Mouse (Mus musculus): Measurements from ENCODE around the gene Tmem229a.

Gene Tmem229a

DNA sequence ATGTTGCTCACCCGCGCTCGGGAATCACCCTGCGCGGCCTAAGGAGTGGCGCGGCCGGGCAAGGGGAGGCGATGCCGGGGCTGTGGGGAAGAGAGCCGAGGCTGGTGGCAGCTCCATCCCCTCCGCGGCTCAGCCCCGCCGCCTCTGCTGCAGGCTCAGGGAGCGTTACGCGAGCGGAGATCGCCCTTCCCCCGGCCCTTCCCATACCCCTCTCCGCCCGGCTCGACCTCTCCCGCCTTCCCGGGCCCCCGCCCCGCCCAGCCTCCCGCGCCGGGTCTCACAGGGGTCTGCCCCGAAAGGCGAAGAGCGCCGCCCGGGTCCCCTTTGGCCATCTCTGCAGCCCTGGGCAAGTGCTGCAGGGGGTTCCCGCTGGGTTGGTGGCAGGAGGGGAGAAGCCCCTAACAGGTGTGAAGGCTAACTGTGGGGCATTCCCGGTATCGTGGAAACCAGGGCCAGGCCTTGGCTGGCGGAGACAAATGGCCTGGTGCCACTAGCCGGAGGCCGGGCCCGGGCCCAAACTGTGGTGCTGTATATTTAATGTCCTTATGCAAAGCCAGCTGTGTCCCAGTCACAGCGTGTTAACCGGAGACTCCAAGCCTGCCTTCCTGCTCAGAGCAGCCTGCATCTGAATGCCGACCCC, at the start of gene Tmem229a:
Gene Tmem229a, minus strand, starts transcription at position 352 of the 640 bp plus-strand sequence.
- DNase-seq (ENCODE audit: low read depth) = no peak

DNA sequence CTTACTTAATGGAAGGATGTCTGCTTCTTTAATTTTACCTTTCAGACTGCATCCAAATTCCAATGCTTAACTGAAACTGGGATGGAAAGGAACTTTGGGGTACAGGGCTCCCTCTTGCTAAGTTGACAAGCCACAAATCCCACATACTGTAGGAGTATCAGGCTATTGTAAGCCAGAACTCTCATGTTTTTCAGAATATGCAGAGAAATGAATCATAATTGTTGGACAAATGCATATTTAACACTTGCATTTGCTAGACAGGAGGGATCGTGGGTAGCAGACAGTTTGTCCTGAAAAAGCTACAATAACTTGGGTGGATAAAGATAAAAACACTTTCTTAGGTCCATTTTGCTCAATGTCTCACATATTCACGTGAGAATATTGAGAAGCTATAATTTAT, 37.7 kb upstream of the Tmem229a start:
- no peak for DNase-seq (ENCODE audit: low read depth)

DNA sequence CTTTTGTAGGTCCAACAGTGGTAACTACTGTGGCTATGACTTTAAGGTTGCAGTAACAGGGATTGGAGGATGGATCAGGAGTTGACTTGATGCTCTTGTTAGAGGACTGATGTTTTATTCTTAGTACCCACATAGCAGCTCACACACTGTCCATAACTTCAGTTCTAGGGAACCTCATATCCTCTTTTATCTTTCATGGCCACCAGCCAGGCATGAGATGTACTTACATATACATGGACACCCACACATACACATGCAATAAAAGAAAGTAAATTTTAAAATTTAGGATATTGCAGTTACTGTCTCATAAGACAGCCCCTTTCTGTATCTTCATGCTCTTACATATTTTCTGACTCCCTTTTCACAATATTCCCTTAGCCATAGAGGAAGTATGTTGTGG, 33.7 kb upstream of the Tmem229a start:
- DNase-seq (ENCODE audit: low read depth) = no peak

DNA sequence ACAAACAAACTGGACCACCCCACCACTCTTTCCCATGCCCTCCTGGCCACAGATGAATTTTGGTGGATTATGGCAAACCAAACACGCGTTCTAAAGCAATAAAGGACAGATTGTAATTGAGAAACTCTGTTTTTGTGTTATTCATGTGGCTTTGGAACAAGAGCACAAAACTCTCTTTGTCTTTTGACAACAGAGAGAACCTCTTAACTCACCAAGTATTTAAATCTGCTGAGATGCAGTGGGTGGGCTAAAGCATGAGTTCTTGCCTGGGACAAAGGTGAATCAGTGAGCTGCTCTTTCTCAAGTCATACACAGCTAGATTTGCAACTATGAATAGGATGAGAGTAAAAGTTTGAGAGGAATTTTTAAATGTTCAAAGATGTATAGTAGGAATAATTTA, 20.1 kb upstream of the Tmem229a start:
- DNase-seq (ENCODE audit: low read depth) = no peak

DNA sequence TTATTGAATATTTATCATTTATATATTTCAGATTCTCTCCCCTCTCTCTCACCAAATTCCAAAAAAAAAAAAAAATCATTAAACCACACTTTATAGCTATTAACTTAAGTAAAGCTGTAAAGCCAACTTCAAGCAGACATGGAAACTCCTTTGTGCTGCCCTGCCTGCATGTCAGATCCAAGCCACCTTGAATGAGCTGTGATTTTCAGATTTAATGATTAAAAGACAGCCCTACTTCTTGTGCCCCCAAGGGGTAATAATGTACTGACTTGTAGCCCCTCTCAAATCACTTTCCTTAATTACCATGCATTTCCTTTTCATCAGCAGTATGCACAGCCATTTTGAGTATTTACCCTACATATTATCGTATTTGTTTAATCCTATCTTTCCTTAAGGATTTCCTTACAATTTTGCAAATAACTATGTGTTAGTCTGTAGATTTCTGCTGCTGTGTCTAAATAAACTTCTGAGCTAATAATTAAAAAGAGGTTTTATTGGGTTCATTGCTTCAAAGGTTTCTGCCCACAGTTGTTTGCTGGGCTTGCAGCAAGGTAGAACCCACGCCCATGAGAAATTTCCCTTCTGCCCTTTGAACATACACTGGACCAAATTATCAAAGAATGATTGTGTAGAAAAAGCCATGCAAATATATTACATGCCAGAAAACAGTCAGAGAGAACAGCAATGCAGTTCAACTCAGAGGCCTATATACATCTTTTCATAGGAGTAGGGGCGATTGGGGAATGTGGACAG, 12.6 kb upstream of the Tmem229a start:
- no peak for DNase-seq (ENCODE audit: low read depth)

DNA sequence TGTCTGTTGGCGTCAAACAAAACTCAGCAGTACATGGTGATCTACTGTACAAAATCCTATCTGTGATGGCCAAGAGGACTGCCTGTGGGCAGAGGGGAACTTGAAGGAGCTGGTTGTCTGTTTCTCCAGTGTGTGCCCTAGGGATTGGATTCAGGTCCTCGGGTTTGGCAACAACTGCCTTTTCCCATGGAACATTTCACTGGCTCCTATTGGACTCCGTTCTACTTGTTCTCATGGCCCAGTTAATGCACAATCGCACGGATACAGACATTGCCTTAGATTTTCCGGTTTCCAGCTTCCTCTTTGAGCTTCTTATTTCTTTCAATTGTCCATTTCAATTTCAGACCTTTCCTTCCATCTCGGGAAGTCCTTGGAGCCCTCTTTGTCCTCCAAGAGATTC, 11.6 kb upstream of the Tmem229a start:
- DNase-seq (ENCODE audit: low read depth) = no peak

DNA sequence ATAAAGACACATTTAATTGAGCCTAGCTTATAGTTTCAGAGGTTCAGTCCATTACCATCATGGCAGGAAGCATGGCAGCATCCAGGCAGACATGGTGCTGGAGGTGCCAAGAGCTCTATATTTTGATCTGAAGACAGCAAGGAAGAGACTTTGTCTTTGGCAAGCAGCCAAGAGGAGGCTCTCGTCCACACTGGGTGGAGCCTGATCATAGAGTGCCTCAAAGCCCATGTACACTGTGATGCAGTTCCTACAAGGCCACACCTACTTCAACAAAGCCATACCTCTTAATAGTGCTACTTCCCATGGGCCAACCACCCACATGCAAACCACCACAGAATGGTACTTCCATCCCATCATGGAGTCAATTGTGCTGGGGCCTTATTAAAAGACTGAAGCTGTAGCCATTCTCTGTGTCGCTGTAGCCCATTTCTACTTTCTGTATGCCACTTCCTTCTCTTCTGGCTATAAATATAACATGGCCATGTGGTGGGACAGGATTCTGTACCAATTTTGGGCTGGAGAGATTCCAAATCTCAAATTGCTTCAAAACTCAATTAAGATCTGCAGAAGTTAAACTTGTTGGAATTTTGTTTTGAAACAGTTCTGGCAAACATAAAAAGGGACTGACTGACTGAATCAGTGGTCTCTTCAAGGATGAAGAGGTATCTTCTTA, 10.0 kb upstream of the Tmem229a start:
- DNase-seq (ENCODE audit: low read depth) = no peak

DNA sequence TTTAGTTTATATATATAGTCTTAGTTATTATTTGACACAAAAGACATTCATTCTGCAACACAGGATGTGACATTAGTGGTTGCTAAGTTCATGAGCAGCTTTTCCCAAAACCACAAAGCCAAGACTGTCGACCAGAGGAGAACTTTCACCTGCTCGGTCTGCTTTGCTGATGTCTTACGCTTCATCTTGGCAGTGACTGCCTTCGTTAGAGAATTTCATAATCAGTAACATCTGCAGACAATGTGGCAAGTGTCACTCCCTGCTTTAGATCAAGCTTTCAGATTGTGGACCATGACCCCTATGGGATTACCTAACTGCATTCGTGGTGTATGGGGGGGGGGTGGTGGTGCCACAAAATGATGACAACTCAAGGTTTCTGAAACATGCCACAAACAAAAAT, 7.7 kb upstream of the Tmem229a start:
- DNase-seq (ENCODE audit: low read depth) = no peak

DNA sequence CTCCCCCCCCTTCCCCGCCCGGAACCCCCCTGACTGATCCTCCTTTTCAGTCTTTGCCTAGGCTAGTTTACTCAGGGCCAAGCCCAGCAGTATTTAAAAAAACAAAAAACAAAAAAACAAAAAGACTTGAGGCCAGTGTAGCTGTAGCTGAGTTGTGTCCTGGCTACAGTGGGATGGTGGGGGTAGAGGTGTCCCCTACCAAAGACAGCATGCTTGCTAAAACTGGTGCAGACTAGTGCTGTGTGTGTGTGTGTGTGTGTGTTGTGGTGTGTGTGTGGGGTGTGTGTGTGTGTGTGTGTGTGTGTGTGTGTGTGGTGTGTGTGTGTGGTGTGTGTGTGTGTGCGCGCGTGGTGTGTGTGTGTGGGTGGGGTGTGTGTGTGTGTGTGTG, 483 bp upstream of the Tmem229a start:
- DNase-seq (ENCODE audit: low read depth) = no peak

DNA sequence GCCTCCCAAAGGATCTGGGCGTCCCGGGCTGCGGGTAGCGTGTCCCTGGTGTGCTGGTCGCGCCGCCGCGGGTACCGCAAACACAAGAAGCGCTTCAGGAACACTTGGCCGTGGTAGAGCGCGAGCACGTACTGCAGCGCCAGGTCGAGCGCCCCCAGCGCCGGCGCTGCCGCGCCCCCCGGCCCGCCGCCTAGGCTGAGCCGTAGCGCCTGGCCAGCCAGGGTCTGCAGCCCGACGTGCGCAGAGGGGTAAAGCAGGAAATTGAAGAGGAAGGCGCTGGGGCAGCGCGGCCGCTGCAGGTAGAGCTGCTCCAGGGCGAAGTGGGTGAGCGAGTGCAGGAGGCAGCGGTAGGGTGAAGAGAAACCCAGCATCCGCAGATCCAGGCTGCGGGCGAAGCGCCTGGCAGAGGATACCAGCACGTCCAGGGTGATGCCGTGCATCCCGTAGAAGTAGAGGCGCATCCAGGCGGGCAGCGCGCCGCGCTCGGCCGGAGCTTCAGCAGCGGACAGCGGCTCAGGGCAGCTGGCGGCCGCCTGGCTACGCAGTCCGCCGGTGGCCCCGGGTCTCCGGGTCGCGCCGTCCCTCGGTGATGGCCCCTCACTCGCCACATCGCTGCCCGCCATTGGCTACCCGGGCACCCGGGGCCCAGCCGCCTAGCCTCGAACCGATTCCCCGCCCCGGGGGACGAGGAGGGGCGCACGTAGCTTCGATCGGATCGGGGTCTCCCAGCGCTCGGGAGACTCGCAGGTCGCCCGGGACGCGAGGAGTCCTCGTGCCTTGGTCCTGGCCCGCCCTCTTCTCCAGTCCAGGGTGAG, 759 bp downstream of the Tmem229a start:
- no peak for DNase-seq (ENCODE audit: low read depth)

DNA sequence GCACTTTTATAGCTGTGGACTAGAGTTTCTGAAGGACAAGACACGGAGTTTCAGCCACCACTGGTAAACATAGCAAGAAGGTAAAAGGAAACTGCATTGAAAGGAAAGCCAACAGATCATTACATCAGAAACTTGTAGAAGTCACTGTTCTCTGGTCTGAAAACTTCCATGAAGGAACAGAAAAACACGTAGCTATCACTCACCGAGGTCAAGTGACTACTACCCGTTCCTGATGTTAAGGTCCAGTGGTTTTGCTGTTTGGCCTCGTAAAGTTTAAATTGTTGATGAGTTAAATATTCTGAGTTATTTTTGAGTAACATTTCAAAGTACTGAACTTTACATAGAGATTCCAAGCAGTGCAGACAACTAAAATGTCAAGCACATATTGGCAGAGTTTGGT, 2.0 kb downstream of the Tmem229a start:
- no peak for DNase-seq (ENCODE audit: low read depth)

DNA sequence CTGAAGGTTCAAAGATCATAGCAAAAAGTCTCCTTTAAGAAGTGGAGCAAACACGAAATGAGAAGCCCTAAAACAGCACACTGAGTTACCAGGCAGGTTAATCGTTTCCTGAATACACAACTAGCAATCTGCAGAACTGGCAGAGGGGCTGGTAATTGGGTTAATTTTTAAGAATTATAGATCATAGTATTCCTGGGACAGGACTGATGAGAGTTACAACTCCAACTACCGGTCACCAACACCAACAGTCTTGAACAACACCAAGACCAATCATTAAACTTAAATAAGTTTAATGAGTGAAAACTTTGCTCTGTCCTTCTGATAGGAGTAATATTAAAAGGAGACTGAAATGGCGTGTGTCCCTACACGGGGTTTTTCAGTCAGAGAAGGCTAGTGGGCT, 3.8 kb downstream of the Tmem229a start:
- no peak for DNase-seq (ENCODE audit: low read depth)

DNA sequence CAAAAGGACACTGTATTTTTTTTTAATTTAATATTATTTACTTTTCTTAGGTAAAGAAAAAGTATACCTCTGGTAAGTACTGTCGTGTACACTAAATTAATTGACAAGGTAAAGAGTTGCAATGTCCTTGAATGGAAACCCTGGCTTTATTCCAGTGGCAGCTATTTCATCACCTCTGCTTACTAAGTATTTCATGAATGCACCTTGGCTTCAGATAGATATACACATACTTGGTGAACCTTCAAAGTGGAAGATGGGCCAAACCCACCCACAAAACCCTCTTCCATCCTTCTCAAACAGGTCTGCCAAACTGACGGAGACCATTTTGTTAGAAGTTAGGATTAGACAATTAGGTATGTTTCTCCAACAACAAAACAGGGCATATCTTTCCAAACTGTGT, 5.4 kb downstream of the Tmem229a start:
- no peak for DNase-seq (ENCODE audit: low read depth)

DNA sequence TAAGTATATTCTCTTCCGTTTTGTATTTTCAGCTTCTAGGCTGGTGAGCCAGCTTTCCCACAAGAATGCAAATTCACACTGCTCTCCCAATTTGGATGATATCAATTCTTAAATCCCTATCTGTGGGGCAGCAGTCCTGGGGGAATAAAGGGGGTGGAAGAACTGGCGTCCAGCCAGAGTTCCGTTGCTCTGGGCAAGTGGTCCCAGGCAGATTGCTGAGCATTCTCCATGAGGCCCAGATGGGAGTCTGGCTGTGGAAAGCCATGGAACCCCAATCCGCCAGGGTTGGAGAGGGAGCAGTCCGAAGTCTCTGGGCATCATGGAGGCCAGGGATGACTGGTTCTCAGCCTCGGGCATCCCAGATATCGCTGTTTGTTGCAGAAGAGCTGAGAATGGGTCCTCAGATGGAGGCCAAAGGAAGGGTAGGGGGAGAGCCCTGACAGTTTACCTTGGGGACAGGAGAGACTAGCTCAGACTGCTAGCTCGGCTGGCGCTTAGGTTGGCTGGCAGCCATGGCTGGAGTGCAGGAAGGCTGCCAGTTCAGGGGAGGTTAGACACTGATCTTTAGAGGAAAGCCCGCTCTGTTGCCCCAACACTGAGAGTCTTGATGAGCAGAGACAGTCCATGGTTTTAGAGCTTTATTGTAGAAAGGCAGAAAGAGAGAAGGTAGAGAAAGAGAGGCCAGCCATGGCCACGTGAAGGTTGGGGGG, 30.9 kb downstream of the Tmem229a start:
- DNase-seq (ENCODE audit: low read depth) = no peak

DNA sequence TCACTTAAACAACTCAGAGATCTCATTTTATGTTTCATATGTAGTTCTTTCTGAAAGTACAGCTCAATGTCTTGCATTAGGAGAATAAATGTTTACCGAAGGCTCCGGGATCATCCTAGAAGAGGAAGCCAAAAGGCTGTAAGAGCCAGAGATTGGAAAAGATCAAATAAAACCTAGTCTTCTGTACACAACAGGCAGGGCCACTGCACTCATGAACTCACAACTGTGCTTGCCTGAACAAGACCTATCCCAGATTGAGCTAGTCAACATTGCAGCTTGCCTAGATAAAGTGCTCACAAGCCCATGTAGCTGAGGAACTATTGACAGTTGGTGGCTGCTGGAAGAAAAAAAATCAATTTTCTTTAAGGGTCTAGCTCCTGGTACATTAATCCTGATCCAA, 42.5 kb downstream of the Tmem229a start:
- DNase-seq (ENCODE audit: low read depth) = no peak

DNA sequence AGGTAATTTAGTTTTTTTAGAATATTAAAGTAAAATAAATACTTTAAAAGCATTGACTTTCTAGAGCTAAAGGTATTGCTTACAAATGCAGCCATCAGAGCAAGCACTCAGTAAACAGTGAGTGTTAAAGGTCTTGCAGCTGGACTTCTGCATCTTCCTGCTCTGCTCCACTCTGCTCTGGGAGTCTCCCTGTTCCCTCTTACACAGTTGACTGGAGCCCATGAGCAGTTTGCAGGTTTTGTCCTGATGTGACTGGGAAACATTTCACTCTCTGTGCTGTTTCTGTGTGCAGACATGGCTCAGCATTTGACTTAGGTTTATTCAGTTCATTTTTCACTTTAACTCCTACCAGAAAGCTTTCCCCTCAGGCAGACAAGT, 45.4 kb downstream of the Tmem229a start:
- DNase-seq (ENCODE audit: low read depth) = no peak

DNA sequence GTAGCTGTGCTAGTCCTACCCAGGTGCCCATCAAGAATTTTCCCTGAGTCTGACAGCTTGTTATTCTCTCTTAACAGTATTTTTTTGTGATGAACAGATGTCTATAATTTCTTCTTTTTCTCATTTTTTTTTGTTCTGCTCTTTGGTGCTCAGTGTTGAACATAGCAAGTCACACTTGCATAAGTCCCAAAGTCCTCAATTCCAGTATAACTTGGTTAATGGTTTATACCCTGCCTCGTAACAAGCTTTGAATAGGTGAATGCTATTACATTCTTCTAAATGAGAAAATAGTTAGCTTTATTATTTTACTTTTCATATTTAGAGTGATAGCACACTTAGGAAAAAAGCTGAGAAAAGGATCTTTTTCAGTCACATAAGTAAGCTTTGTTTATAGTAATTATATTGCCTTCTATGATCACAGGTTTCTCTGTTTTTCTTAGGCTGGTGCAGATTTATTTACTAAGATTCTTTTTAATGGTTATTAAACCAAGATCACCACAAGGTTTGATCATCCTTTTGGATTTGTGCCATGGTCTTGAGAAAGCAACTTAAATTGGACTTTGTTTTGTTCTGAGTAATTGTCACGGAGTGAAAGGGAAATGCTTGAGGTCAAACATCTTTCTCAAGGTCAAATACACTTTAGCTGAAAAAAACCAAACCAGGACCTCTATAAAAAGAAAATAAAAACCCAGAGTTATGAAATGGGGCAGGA, 45.9 kb downstream of the Tmem229a start:
- no peak for DNase-seq (ENCODE audit: low read depth)

DNA sequence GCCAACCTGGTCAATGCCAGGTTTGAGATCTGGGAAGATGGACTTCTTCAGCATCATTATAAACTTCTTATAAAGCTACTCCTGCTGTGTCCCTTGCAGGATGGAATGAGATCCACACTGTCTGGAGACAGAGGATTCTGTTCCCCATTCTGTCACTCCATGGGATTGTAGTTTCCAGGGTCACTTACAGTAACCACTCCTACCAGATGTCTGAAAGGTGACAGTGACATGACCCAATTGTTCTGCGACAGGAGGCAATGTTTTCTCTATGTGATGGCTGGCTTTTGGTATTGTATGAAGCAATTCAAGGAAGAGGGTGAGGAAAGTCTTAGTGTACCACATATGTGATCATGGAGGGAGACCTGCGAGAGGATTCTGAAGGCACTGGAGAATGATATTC, 48.3 kb downstream of the Tmem229a start:
- no peak for DNase-seq (ENCODE audit: low read depth)

DNA sequence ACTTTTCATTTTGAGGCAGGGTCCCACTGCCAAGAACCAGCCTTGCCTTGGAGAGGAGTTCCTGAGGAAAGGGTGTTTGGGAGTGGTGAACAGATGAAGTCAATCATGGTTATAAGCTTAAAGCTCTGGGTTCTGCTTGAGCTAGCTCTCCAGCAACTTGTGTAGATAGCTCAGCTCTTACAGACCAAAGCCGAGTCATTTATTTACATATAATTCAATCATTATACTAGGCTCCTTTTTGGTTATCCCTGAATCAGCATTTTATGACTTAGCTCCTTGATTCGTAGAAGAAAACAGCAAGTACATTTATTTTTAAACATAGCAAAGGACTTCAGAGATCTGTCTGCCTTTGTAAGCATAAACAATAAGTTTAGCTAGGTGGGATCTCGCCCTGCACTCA, 51.0 kb downstream of the Tmem229a start:
- DNase-seq (ENCODE audit: low read depth) = no peak
